Mouse (Mus musculus): ENCODE measurements at regions not wholly inside any gene's neighbourhood (a gene's known extent, or its start where the extent isn't known, plus 50 kb on each side); places are given as distances from the start of the nearest gene placed in this dataset.
"Not testable (repeated sequence)": the region's sequence is repeated elsewhere in the genome, so short reads cannot be mapped to it uniquely, and the experiment has no call there.

- DNase-seq (ENCODE audit: low spot score), result no peak
Measured at GRCm38 (mm10) chr9:33007456-33008063, 371.5 kb downstream of the Ets1 start.

GRCm38 (mm10) chr9:33011241-33011640, 375.2 kb downstream of the Ets1 start:
- DNase-seq (ENCODE audit: low spot score), result no peak

- DNase-seq (ENCODE audit: low spot score), result no peak
Measured at GRCm38 (mm10) chr9:33035401-33035800, 399.4 kb downstream of the Ets1 start.

GRCm38 (mm10) chr9:33039221-33039790, 403.3 kb downstream of the Ets1 start:
- no peak for DNase-seq (ENCODE audit: low spot score)

GRCm38 (mm10) chr9:33050789-33051188, 414.8 kb downstream of the Ets1 start:
- DNase-seq (ENCODE audit: low spot score), result no peak

- no peak for DNase-seq (ENCODE audit: low spot score)
Measured at GRCm38 (mm10) chr9:33060636-33061264, 424.7 kb downstream of the Ets1 start.

GRCm38 (mm10) chr9:33062476-33062875, 426.5 kb downstream of the Ets1 start:
- DNase-seq (ENCODE audit: low spot score), result peak; percentile 2

GRCm38 (mm10) chr9:33065331-33065730, 429.3 kb downstream of the Ets1 start:
- no peak for DNase-seq (ENCODE audit: low spot score)

- no peak for DNase-seq (ENCODE audit: low spot score)
Measured at GRCm38 (mm10) chr9:33067521-33067920, 431.5 kb downstream of the Ets1 start.

GRCm38 (mm10) chr9:33070116-33070515, 434.1 kb downstream of the Ets1 start:
- no peak for DNase-seq (ENCODE audit: low spot score)

GRCm38 (mm10) chr9:33080271-33080670, 444.2 kb downstream of the Ets1 start:
- no peak for DNase-seq (ENCODE audit: low spot score)

- peak; percentile 8 for DNase-seq (ENCODE audit: low spot score)
Measured at GRCm38 (mm10) chr9:33080774-33081173, 444.8 kb downstream of the Ets1 start.

- DNase-seq (ENCODE audit: low spot score), result no peak
Measured at GRCm38 (mm10) chr9:33089977-33090376, 454.0 kb downstream of the Ets1 start.

GRCm38 (mm10) chr9:33091664-33092063, 455.6 kb downstream of the Ets1 start:
- DNase-seq (ENCODE audit: low spot score), result no peak

- peak; percentile 58 for DNase-seq (ENCODE audit: low spot score)
Measured at GRCm38 (mm10) chr9:33095654-33096053, 459.6 kb downstream of the Ets1 start.

GRCm38 (mm10) chr9:33101206-33101605, 465.2 kb downstream of the Ets1 start:
- no peak for DNase-seq (ENCODE audit: low spot score)

GRCm38 (mm10) chr9:33104623-33105074, 468.6 kb downstream of the Ets1 start:
- DNase-seq (ENCODE audit: low spot score), result no peak

- DNase-seq (ENCODE audit: low spot score), result no peak
Measured at GRCm38 (mm10) chr9:33123841-33124240, 487.8 kb downstream of the Ets1 start.

GRCm38 (mm10) chr9:33152186-33152585, 516.2 kb downstream of the Ets1 start:
- DNase-seq (ENCODE audit: low spot score), result no peak

- no peak for DNase-seq (ENCODE audit: low spot score)
Measured at GRCm38 (mm10) chr9:33168159-33168558, 532.1 kb downstream of the Ets1 start.

GRCm38 (mm10) chr9:33169093-33169492, 533.1 kb downstream of the Ets1 start:
- DNase-seq (ENCODE audit: low spot score), result not testable (repeated sequence)

- DNase-seq (ENCODE audit: low spot score), result no peak
Measured at GRCm38 (mm10) chr9:33180066-33180465, 544.0 kb downstream of the Ets1 start.

GRCm38 (mm10) chr9:33187187-33187586, 551.2 kb downstream of the Ets1 start:
- DNase-seq (ENCODE audit: low spot score), result no peak

- no peak for DNase-seq (ENCODE audit: low spot score)
Measured at GRCm38 (mm10) chr9:33209083-33209482, 573.1 kb downstream of the Ets1 start.
